Mouse (Mus musculus) MEL (cell line): ENCODE measurements around the gene Myom1.

Source experiments
- CTCF ChIP-seq, 3 experiments: IDR thresholded peaks in 2 of 3; conservative IDR thresholded peaks in 1 of 3; 2 replicates each; pipeline ENCODE4 v1.5.1; 2011 to 2012; ENCODE audit warnings: low read length in 3 of 3, low read depth in 2 of 3, mild to moderate bottlenecking in 2 of 3, improper control_type of control experiment in 1 of 3, inconsistent platforms in 1 of 3, mixed read lengths in 1 of 3, moderate library complexity in 1 of 3; ENCODE audit not compliant: control insufficient read depth in 1 of 3, insufficient read depth in 1 of 3, poor library complexity in 1 of 3, severe bottlenecking in 1 of 3
- ELF1 ChIP-seq: IDR thresholded peaks from 2 replicates; pipeline ENCODE4 v1.6.1; 2014; ENCODE audit warnings: low read depth, mild to moderate bottlenecking, inconsistent platforms, low read length, improper control_type of control experiment, moderate library complexity
- HCFC1 ChIP-seq: IDR thresholded peaks from 2 replicates; pipeline ENCODE4 v1.6.1; 2012; ENCODE audit warnings: low read depth, mild to moderate bottlenecking, inconsistent platforms, low read length, improper control_type of control experiment, moderate library complexity
- JUND ChIP-seq: IDR thresholded peaks from 2 replicates; pipeline ENCODE4 v1.6.1; 2011; ENCODE audit warnings: low read depth, mild to moderate bottlenecking, improper control_type of control experiment, low read length
- NELFE ChIP-seq: IDR thresholded peaks from 2 replicates; pipeline ENCODE4 v1.6.1; 2011; ENCODE audit warnings: low read depth, low read length, improper control_type of control experiment
- POLR2A ChIP-seq, 2 experiments: IDR thresholded peaks; 2 replicates each; pipeline ENCODE4 v1.6.1; 2011 to 2012; ENCODE audit warnings: low read length in 2 of 2, mild to moderate bottlenecking in 2 of 2, control low read depth in 1 of 2, improper control_type of control experiment in 1 of 2, low read depth in 1 of 2, moderate library complexity in 1 of 2; ENCODE audit not compliant: control insufficient read depth in 1 of 2, insufficient read depth in 1 of 2, poor library complexity in 1 of 2
- POLR2AphosphoS2 ChIP-seq: IDR thresholded peaks from 2 replicates; pipeline ENCODE4 v1.6.1; 2011; ENCODE audit warnings: low read length, improper control_type of control experiment
- SIN3A ChIP-seq: IDR thresholded peaks from 2 replicates; pipeline ENCODE4 v1.6.1; 2012; ENCODE audit warnings: low read length, improper control_type of control experiment, inconsistent platforms
- UBTF ChIP-seq: IDR thresholded peaks from 2 replicates; pipeline ENCODE4 v1.6.1; 2012; ENCODE audit warnings: low read depth, mild to moderate bottlenecking, inconsistent platforms, low read length, improper control_type of control experiment, moderate library complexity, borderline replicate concordance; ENCODE audit not compliant: insufficient read depth
- USF1 ChIP-seq: IDR thresholded peaks from 2 replicates; pipeline ENCODE4 v1.6.1; 2014; ENCODE audit warnings: low read depth, mild to moderate bottlenecking, inconsistent platforms, low read length, improper control_type of control experiment, moderate library complexity
- USF2 ChIP-seq, 2 experiments: IDR thresholded peaks; 2 replicates each; pipeline ENCODE4 v1.6.1; 2011 to 2012; ENCODE audit warnings: improper control_type of control experiment in 2 of 2, low read length in 2 of 2, borderline replicate concordance in 1 of 2, inconsistent platforms in 1 of 2, low read depth in 1 of 2, mild to moderate bottlenecking in 1 of 2; ENCODE audit not compliant: insufficient read depth in 1 of 2

- no peak for TF ChIP-seq POLR2A (IDR thresholded peaks at IDR 0.05; ENCODE audit: control insufficient read depth in 1 of 2, insufficient read depth in 1 of 2, low read depth in 1 of 2, low read length in 2 of 2, poor library complexity in 1 of 2)
- TF ChIP-seq NELFE, result no peak; the same call in 1 of the 2 replicates
- TF ChIP-seq CTCF (IDR thresholded peaks at IDR 0.05 in 2 of 3, conservative IDR thresholded peaks at IDR 0.05 in 1 of 3; ENCODE audit: control insufficient read depth in 1 of 3, insufficient read depth in 1 of 3, low read depth in 2 of 3, low read length in 3 of 3, poor library complexity in 1 of 3, severe bottlenecking in 1 of 3), result no peak
- TF ChIP-seq ELF1, result no peak
- TF ChIP-seq POLR2AphosphoS2, result peak; percentile 27; the same call in 1 of the 2 replicates
- TF ChIP-seq UBTF, result no peak
- TF ChIP-seq USF2 (IDR thresholded peaks at IDR 0.05; ENCODE audit: borderline replicate concordance in 1 of 2, insufficient read depth in 1 of 2, low read depth in 1 of 2, low read length in 2 of 2), result no peak
- peak; percentile 59 for TF ChIP-seq SIN3A
- TF ChIP-seq HCFC1, result no peak
- TF ChIP-seq USF1, result no peak
- no peak for TF ChIP-seq JUND
These were observed 1.3 kb downstream of the Myom1 start for GRCm38 (mm10) chr17:71003721-71004120.
